Mouse (Mus musculus) right cerebral cortex, adult 2 months (tissue): ENCODE data around the gene Dcps.

Source experiments
- DNase-seq, 2 experiments: peaks; one replicate each; pipeline ENCODE4 v3.0.0; 2021 to 2022; ENCODE audit warnings: low spot score in 2 of 2

The Dcps gene

DNA sequence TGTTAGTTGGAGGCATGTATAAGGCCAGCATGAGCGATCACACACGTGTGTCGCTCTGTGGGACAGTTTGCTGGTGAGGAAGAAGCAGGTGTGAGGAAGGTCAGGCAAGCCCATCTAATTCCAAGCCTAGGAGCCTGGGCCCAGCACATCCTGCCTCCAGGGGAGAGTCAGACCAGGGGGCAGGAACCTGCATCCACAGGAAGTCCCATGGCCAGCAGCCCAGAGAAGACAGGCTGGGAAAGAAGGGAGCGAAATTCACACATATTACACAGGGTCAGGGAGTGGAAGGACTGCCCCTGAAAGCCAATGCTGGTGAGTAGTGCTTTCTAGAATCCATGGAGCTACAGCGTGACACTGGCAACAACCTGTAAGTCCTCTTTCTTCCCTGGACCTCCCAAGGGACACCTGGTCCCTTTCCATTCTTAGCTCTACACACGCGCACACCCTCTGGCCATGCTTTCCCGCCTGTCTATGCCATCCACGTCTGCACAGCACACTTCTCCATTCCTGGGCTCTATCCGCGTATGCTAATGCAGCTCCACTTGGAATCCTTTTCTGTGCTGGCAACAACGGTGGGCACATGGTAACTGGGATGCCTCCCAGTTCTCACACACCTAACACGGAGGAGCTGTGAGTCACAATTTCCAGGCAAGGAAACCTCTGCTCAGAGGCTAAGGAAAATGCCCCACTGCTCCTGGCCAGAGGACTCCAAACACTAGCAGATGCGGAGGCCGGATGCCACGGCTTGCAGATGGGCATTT is 44.0 kb downstream of the Dcps start:
- peak; percentile 43 to 63 for DNase-seq

DNA sequence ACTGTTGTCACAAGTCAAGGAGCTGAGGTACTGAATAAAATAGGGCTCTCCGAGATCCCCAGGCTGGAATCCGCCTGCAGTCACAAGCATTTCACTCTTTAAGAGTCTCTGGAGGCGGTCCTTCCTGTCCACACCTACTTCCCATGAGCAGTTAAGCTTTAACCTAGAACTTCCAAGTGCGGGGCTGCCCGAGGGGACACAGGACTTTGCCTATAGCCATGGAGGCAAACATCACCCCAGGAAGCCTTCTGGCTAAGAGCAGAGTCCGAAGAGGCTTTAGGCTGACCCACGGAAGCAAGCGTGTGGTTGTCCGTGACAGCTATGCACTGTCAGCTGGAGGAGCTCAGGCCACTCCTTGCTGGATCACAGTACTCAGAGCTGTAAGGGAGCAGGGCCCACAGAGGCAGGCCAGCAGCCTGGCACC is 46.9 kb downstream of the Dcps start:
- no peak for DNase-seq

DNA sequence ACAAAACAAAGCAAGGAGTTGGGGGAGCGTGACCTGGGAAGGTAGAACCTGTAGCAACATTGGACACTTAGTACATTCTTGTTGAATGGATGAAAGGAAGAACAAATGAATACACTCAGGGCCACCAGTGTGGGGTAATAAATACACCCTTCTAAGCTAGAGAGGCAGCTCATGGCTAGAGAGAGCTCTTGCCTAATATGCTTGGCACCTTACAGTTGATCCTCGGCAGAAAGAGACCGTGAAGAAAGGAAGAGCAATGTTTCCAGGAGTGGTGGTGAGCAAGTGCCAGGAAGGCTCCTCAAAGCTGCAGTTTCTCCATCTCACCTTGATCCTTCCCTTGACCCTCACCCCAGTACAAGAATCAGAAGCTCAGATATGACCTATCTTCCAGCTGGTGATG is 47.3 kb downstream of the Dcps start:
- no peak for DNase-seq

GRCm38 (mm10) chr9:35127561-35127960 is 48.3 kb downstream of the Dcps start:
- DNase-seq = no peak

DNA sequence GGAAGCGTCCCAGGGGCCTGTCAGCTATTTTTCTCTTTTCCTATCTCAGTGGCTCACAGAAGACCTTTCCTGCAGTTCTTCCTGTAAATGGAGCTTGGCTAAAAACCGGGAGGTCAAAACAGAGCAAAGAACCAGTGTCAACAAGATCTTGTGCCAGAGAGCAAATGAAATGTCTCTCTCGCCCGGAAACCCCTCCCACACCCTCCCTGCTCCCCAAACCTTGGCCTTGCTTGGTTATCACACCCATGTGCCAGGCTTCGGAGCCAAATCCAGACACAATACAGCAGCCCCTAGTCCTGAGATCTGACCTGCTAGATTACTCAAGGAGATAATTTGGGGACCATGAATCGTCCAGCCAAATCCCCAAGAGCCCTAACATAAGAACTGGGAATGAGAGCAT is 48.7 kb downstream of the Dcps start:
- DNase-seq = no peak

GRCm38 (mm10) chr9:35124678-35124955 is 51.2 kb downstream of the Dcps start:
- DNase-seq = no peak

DNA sequence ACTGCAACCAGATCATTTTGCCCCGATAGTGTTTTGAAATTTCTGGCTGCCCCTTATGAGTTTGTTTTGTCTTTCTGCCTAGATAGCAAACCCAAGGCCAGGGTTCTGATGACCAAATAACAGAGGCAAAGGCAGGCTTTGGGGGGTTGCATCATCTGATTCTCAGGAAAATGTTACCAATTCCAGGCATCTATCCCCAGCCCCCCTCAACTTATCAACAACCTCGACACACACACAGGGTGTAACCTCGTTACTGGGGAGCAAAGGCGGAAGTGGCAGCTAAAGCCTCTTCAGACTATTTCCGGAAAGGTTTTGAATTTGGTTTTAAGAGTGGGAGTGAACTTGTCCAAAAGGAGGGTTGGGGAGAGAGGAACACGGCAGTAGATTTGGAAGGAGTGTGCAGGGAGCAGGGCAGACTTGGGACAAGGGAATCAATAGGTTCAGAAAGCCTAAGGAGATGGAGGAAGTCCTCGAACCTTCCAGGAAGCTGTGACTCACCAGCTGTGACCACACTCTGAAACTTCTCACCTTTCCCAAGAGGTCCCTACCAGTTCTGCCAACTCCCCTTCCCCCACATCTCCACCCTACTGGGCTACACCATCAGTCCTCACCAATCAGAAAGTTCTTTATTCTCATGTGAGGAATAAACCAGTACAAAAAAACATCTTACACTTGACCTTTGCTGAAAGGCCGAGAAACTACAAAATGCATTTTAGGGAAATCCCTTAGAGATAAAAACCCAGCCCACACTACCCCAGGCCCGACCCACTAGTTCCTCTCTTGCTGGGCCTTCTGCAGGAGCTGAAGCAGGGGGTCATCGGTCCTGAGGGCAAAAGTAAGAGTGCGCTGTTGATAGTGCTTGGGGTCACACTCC is 51.8 kb downstream of the Dcps start:
- DNase-seq = no peak

DNA sequence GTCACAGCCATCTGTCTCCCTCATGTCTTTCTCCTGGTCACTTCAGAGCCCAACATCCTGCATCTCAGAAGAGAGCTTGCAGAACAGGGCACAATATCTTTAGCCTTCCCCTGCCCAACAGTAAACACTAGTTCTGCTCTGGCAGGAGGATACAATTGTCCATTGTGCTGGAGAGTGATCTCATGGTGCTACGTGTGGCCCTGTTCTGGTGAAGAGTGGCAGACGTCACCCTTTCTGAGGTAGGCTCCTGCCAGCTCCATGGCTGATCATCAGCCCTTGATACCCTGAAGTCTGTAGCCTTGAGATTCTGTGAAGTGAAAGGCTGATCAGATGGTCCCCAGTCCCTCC is 52.4 kb downstream of the Dcps start:
- no peak for DNase-seq

- DNase-seq = no peak
Measured at GRCm38 (mm10) chr9:35122551-35123266, 53.2 kb downstream of the Dcps start.

DNA sequence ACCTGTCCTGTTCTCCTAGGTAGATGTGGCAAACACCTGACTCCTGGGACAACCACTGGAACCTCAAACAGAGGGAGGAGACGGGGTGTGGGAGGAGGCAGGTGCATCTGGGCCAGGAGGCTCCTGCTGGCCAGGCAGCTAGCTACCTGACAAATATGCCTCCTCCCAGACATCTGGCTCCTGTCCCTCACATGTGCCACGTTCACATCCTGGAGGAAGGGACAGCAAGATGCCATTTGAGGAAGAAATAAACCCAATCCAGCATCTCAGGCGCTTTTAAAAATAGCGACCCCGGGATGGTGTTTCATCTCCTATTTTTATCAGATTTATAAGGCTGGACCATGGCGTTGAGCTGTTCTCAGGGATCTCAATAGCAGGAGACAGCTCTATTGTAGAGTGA is 56.7 kb downstream of the Dcps start, which contains the start of gene St3gal4:
Gene St3gal4 (minus strand): TSS at position 101 of the 400 bp plus-strand sequence.
- DNase-seq = no peak

DNA sequence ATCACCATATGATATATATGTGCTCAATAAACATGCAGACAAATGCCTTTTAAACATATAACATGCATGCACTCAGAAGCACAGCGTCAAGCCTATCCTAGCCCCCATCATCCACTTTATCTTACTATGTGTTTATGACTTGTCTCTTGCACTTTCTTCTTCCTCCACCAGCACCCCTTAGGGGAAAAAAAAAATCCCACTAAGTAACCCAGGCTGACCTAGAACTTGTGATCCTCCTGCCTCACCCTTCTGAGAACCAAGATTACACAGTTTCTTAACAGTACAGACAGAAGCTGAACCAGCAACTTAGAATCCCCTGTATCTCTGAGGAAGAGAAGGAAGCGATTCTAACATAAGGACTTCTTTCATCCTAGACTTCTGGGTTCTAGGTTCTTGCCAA is 57.3 kb downstream of the Dcps start:
- DNase-seq = no peak

DNA sequence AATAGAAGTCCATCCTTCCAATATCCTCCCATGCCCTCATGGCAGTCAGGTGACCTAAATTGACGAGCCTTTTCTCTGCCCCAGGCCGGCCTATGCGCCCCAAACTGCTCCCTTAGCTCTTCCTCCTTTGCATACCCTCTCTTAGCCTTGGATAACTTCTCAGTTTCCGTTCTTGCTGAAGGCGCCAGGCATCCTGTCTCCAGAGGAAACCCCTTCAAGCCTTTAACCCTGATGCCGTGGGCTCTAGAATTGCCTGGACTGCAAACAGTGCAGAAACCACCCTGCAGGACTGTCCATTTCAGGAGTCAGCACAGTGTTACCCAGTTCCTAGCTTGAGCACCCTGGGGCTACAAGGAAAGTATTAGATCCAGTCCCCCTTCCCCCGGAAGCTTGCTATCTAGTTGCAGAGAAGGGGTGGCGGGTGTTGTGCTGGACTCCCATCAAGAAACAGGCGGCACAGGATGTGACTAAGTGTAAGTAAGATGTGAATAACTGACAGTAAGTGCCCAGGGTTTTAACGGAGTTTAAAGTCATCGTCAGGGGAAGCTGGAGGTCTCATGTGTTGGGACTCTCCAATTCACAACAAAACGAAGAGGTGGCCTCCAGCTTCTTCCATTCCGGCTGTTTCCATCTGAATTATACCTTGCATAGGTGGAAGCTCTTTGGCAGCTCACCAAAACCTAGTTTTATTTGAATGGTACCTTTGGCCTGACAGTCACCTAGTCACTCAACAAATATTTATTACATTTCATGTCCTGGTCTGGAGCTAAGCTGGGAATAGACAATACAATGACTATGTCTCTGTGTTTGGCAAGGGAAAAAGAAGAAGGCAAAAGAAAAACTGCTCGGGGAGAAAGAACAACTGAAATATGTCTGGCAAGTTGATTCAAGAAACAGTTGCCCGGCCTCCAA is 58.2 kb downstream of the Dcps start:
- no peak for DNase-seq

GRCm38 (mm10) chr9:35116391-35117381 is 59.2 kb downstream of the Dcps start:
- peak; percentile 67 to 68 for DNase-seq

DNA sequence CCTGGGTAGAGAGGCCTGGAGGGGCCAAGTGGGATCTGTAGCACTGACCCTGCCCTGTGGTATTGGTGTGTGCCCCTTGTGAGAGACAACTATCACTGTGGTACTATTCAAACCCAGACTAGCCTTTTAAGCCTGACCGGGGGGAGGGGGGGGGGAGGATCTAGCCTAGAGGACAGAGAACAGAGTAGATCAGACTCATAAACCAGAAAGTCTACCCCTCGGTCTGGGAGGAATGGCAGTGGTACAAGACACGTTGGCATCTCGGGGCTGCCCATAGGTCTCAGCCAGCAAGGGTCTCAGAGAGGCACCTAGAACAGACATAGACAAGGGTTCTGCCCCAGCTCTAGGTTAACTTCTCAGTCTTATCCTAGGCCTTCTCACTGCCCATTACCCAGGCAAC is 60.1 kb downstream of the Dcps start:
- no peak for DNase-seq

GRCm38 (mm10) chr9:35115299-35115698 is 60.6 kb downstream of the Dcps start:
- DNase-seq = no peak

DNA sequence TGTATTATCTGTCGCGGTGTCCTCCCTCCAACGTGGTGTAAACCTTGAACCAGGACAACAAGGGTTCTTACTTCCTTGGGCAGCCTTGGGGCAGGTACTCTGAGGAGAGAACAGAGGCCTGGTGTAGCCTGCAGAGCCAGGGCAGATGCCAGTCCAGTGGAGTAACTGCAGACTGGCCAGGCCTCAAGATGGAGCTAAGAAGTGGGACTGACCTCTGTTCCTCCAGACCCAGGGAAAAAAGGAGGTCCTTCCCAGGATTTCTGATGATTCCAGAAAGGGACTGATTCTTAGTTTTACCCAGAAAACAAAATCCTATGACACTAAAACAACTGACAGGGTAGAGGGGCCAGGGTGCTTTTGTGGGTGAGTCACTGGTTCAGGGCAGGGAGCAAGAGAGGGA is 61.6 kb downstream of the Dcps start:
- no peak for DNase-seq

GRCm38 (mm10) chr9:35111941-35112595 is 63.8 kb downstream of the Dcps start:
- no peak for DNase-seq

DNA sequence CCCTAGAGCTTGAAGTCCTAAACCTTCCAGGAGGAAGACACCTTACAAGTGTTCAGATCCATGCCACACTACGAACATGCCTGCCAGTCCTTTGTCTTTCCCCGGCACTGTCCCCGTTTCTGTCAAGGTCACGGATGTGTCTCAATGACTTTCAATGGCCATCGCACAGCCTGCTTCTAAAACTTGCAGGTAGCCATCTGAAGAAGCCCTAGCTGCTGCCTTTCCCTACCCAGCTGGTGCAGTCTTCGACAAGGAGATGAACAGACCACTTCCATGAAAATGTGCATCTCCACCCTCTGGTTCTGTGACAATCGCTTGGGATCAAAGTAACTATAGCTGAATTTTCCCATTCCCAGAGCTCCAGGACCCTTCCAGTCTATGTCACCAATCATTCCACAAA is 64.4 kb downstream of the Dcps start:
- DNase-seq = no peak

DNA sequence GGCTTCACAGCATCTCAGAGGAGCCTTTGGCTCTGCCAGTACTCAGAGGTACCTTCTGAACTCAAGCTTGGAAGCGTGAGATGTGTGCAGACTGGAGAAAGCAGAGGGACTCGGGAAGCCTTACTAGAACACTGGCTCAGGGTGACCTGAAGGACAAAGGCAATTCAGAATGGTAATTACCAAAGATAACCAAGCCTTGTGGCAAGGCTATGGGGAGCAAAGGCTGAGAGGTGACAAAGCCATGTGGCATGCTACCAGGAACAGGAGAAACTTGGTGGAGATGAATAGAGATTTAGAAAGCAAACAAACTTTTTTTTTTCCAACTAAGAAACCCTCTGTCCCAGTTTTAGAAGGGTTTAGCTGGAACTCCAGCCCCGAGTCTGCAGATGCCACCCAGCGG is 65.3 kb downstream of the Dcps start:
- no peak for DNase-seq

DNA sequence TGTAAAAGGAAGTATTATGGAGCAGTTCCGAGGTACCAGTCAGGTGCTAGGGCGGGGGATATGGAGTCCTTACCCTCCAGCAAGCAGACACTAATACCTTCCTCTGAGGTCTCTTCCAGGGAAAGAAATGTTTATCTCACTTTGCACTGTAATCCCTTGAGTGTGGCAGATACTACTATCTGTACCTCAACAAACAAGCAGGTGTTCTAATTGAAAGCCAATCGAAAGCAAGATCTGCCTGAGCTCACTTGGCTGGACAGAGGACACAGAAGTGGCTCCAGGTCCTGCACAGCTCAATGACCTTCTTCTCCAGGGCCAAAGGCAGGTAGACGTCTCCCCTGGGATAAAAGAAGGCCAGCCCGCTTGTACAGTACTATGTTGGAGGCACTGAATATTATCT is 65.8 kb downstream of the Dcps start:
- no peak for DNase-seq
